Mouse (Mus musculus): ENCODE results near the gene Tnfsf11.

GRCm38 (mm10) chr14:78274146-78274545 lies 33.7 kb downstream of the Tnfsf11 start:
- no peak for TF ChIP-seq CTCF (IDR thresholded peaks at IDR 0.05; ENCODE audit: low read depth, low read length)
- TF ChIP-seq GATA1 (IDR thresholded peaks at IDR 0.05; ENCODE audit: borderline replicate concordance, low read length) = no peak
